Mouse (Mus musculus): ENCODE data around the gene Snap91.

Snap91 gene

GRCm38 (mm10) chr9:86880113-86880972 is at the start of gene Snap91:
Gene Snap91, minus strand, starts transcription at chr9:86880654.
- DNase-seq: peak; percentile 96

GRCm38 (mm10) chr9:86926519-86926918 is 46.1 kb upstream of the Snap91 start:
- no peak for DNase-seq

- no peak for DNase-seq
Observed at GRCm38 (mm10) chr9:86925688-86926087, 45.2 kb upstream of the Snap91 start.

GRCm38 (mm10) chr9:86922430-86922829 is 42.0 kb upstream of the Snap91 start:
- DNase-seq: peak in 1 of 2 experiments; percentile 7

- DNase-seq: no peak
Observed at GRCm38 (mm10) chr9:86916543-86916942, 36.1 kb upstream of the Snap91 start.

- no peak for DNase-seq
Observed at GRCm38 (mm10) chr9:86899502-86900199, 19.2 kb upstream of the Snap91 start.

GRCm38 (mm10) chr9:86879216-86880112 is 990 bp downstream of the Snap91 start:
- DNase-seq: peak; percentile 78 to 81

- DNase-seq: peak in 1 of 2 experiments; percentile 16
Observed at GRCm38 (mm10) chr9:86878716-86879115, 1.7 kb downstream of the Snap91 start.

GRCm38 (mm10) chr9:86873681-86874080 is 6.8 kb downstream of the Snap91 start:
- DNase-seq: no peak

- DNase-seq: no peak
Observed at GRCm38 (mm10) chr9:86869586-86870338, 10.7 kb downstream of the Snap91 start.

GRCm38 (mm10) chr9:86858101-86858500 is 22.4 kb downstream of the Snap91 start:
- DNase-seq: no peak

- no peak for DNase-seq
Observed at GRCm38 (mm10) chr9:86857626-86858025, 22.8 kb downstream of the Snap91 start.

- no peak for DNase-seq
Observed at GRCm38 (mm10) chr9:86852861-86853260, 27.6 kb downstream of the Snap91 start.

GRCm38 (mm10) chr9:86851689-86852088 is 28.8 kb downstream of the Snap91 start:
- no peak for DNase-seq

GRCm38 (mm10) chr9:86850452-86851207 is 29.8 kb downstream of the Snap91 start:
- DNase-seq: no peak

- no peak for DNase-seq
Observed at GRCm38 (mm10) chr9:86843747-86844353, 36.6 kb downstream of the Snap91 start.

- DNase-seq: peak in 1 of 2 experiments; percentile 8
Observed at GRCm38 (mm10) chr9:86829792-86830191, 50.7 kb downstream of the Snap91 start.

- peak in 1 of 2 experiments; percentile 7 for DNase-seq
Observed at GRCm38 (mm10) chr9:86829034-86829433, 51.4 kb downstream of the Snap91 start.

GRCm38 (mm10) chr9:86819366-86819765 is 61.1 kb downstream of the Snap91 start:
- DNase-seq: no peak

GRCm38 (mm10) chr9:86817673-86818072 is 62.8 kb downstream of the Snap91 start:
- no peak for DNase-seq

GRCm38 (mm10) chr9:86814340-86814739 is 66.1 kb downstream of the Snap91 start:
- DNase-seq: no peak
